Mouse (Mus musculus) ES-Bruce4 (cell line): ENCODE data around the gene Nfib. TPM values are rescaled to one million over a fixed set of nuclear protein-coding genes. Genes with fewer than 3 reads are reported as not detected.

Experiments used
- H3K27ac ChIP-seq: 2 replicates; pipeline ENCODE4 v1.5.1; 2012; ENCODE audit warnings: low read length, inconsistent platforms; ENCODE audit not compliant: insufficient read depth
- H3K27me3 ChIP-seq: 2 replicates; pipeline ENCODE4 v1.6.1; 2012; ENCODE audit warnings: mild to moderate bottlenecking, low read length, inconsistent platforms; ENCODE audit not compliant: control insufficient read depth, poor library complexity, insufficient read depth, severe bottlenecking
- H3K36me3 ChIP-seq: 2 replicates; pipeline ENCODE4 v1.6.1; 2012; ENCODE audit warnings: inconsistent platforms, mild to moderate bottlenecking, low read length, moderate library complexity; ENCODE audit not compliant: control insufficient read depth, poor library complexity, insufficient read depth, severe bottlenecking
- H3K4me1 ChIP-seq: one replicate; pipeline ENCODE4 v1.8.1; 2011; ENCODE audit warnings: low read length; ENCODE audit not compliant: control insufficient read depth, insufficient read depth
- H3K4me3 ChIP-seq: 2 replicates; pipeline ENCODE4 v1.5.1; 2011; ENCODE audit warnings: low read depth, mild to moderate bottlenecking, low read length
- H3K9ac ChIP-seq: 2 replicates; pipeline ENCODE4 v1.6.1; 2012; ENCODE audit warnings: low read depth, mild to moderate bottlenecking, inconsistent platforms; ENCODE audit not compliant: poor library complexity, severe bottlenecking
- H3K9me3 ChIP-seq: replicated peaks from 2 replicates; pipeline ENCODE4 v1.6.1; 2012; ENCODE audit warnings: mild to moderate bottlenecking, low read length, inconsistent platforms; ENCODE audit not compliant: control insufficient read depth, poor library complexity, insufficient read depth, severe bottlenecking
- CTCF ChIP-seq: IDR thresholded peaks from one replicate; pipeline ENCODE4 v1.8.1; 2011; ENCODE audit warnings: low read depth, low read length
- EP300 ChIP-seq: IDR thresholded peaks from 2 replicates; pipeline ENCODE4 v1.6.1; 2011; ENCODE audit warnings: low read depth, low read length; ENCODE audit not compliant: insufficient read depth
- POLR2A ChIP-seq: IDR thresholded peaks from one replicate; pipeline ENCODE4 v1.8.1; 2011; ENCODE audit warnings: low read length; ENCODE audit not compliant: insufficient read depth
- polyA plus RNA-seq: library from polyadenylated mRNA; stranded (reverse); fragments of >200 nt; gene quantifications from 2 replicates; pipeline ENCODE4 v1.2.4, GENCODE M21; 2011; ENCODE audit warnings: low read depth; ENCODE audit not compliant: missing spikeins, insufficient read depth, insufficient read length

Gene Nfib
- polyA plus RNA-seq, 1 experiment = 4.6 TPM

GRCm38 (mm10) chr4:82494424-82494823 is 211.1 kb downstream of the Nfib start:
- Histone ChIP-seq H3K4me1 (peaks cover 3% of the 10 kb centered on the region), H3K27ac (no peak overlapping the region), H3K27me3 (no peaks in the 10 kb centered on the region), H3K36me3 (no peaks in the 10 kb centered on the region), H3K9ac (no peak overlapping the region), H3K4me3 (no peak overlapping the region), H3K9me3 (no peaks in the 10 kb centered on the region)
- TF ChIP-seq CTCF (no peak), POLR2A (no peak), EP300 (no peak)

GRCm38 (mm10) chr4:82493865-82494264 is 211.7 kb downstream of the Nfib start:
- Histone ChIP-seq H3K4me3 (no peak overlapping the region), H3K4me1 (peaks cover 3% of the 10 kb centered on the region), H3K27ac (no peak overlapping the region), H3K27me3 (no peaks in the 10 kb centered on the region), H3K9ac (no peak overlapping the region), H3K9me3 (no peaks in the 10 kb centered on the region), H3K36me3 (no peaks in the 10 kb centered on the region)
- TF ChIP-seq EP300 = no peak

GRCm38 (mm10) chr4:82493363-82493762 is 212.2 kb downstream of the Nfib start:
- no peaks in the 10 kb centered on the region for H3K9me3 ChIP-seq
- no peaks in the 10 kb centered on the region for H3K27me3 ChIP-seq
- peaks cover 3% of the 10 kb centered on the region for H3K4me1 ChIP-seq
- TF ChIP-seq EP300 (no peak), POLR2A (no peak), CTCF (no peak)
- H3K4me3 ChIP-seq = no peak overlapping the region
- H3K36me3 ChIP-seq = no peaks in the 10 kb centered on the region
- no peak overlapping the region for H3K27ac ChIP-seq
- H3K9ac ChIP-seq = no peak overlapping the region

- H3K27me3 ChIP-seq = no peaks in the 10 kb centered on the region
- no peaks in the 10 kb centered on the region for H3K4me1 ChIP-seq
- H3K36me3 ChIP-seq = no peaks in the 10 kb centered on the region
Observed at GRCm38 (mm10) chr4:82492737-82493136, 212.8 kb downstream of the Nfib start.

GRCm38 (mm10) chr4:82489939-82490338 is 215.6 kb downstream of the Nfib start:
- Histone ChIP-seq H3K4me1 (no peaks in the 10 kb centered on the region), H3K9ac (no peak overlapping the region), H3K27ac (no peak overlapping the region), H3K27me3 (no peaks in the 10 kb centered on the region), H3K36me3 (no peaks in the 10 kb centered on the region), H3K9me3 (no peaks in the 10 kb centered on the region), H3K4me3 (no peak overlapping the region)
- TF ChIP-seq CTCF = no peak
- no peak for TF ChIP-seq EP300
- no peak for TF ChIP-seq POLR2A

More at GRCm38 (mm10) chr4:82492737-82493136, 212.8 kb downstream of the Nfib start:
- Histone ChIP-seq H3K9ac (no peak overlapping the region), H3K9me3 (no peaks in the 10 kb centered on the region), H3K4me3 (no peak overlapping the region), H3K27ac (no peak overlapping the region)
- no peak for TF ChIP-seq CTCF
- no peak for TF ChIP-seq EP300
- no peak for TF ChIP-seq POLR2A

GRCm38 (mm10) chr4:82485910-82486309 is 219.6 kb downstream of the Nfib start:
- TF ChIP-seq EP300 (no peak), CTCF (no peak), POLR2A (no peak)
- H3K9ac ChIP-seq = no peak overlapping the region

GRCm38 (mm10) chr4:82483871-82484270 is 221.7 kb downstream of the Nfib start:
- Histone ChIP-seq H3K9me3 (no peaks in the 10 kb centered on the region; the same call in 1 of the 2 replicates), H3K27ac (no peak overlapping the region), H3K36me3 (no peaks in the 10 kb centered on the region; the same call in 1 of the 2 replicates), H3K4me3 (no peak overlapping the region), H3K9ac (no peak overlapping the region), H3K4me1 (no peaks in the 10 kb centered on the region), H3K27me3 (no peaks in the 10 kb centered on the region)
- no peak for TF ChIP-seq POLR2A
- TF ChIP-seq CTCF = no peak
- no peak for TF ChIP-seq EP300

More at GRCm38 (mm10) chr4:82485910-82486309, 219.6 kb downstream of the Nfib start:
- Histone ChIP-seq H3K4me1 (no peaks in the 10 kb centered on the region), H3K36me3 (no peaks in the 10 kb centered on the region; the same call in 1 of the 2 replicates), H3K27me3 (no peaks in the 10 kb centered on the region), H3K9me3 (no peaks in the 10 kb centered on the region), H3K27ac (no peak overlapping the region), H3K4me3 (no peak overlapping the region)
